Mouse (Mus musculus) embryonic facial prominence, embryonic 12.5 days (tissue): Measurements from ENCODE around the gene Glrp1. TPM values are rescaled to one million over a fixed set of nuclear protein-coding genes. Genes with fewer than 3 reads are reported as not detected.
A peak's percentile ranks its signal among the peaks of the same experiment; 100 is the strongest.

Source experiments
- ATAC-seq: fragments of 200-750 bp; cut with Nextera tagmentation; 2 replicates; pipeline ENCODE4 v1.8.0; 2017; ENCODE audit not compliant: insufficient number of reproducible peaks, insufficient read depth, low FRiP score, low TSS enrichment
- H3K27ac ChIP-seq: fragments of 300-500 bp; sonication (generic); 2 replicates; pipeline ENCODE4 v1.5.1; 2016; ENCODE audit warnings: mild to moderate bottlenecking
- H3K27me3 ChIP-seq: fragments of 300-500 bp; sonication (generic); 2 replicates; pipeline ENCODE4 v1.6.1; 2016; ENCODE audit warnings: mild to moderate bottlenecking, moderate library complexity
- H3K36me3 ChIP-seq: fragments of 300-500 bp; sonication (generic); 2 replicates; pipeline ENCODE4 v1.6.1; 2016; ENCODE audit warnings: mild to moderate bottlenecking
- H3K4me1 ChIP-seq: fragments of 300-500 bp; sonication (generic); 2 replicates; pipeline ENCODE4 v1.6.1; 2016
- H3K4me2 ChIP-seq: fragments of 300-500 bp; sonication (generic); replicated peaks from 2 replicates; pipeline ENCODE4 v1.6.1; 2016; ENCODE audit warnings: mild to moderate bottlenecking, moderate library complexity
- H3K4me3 ChIP-seq: fragments of 300-500 bp; sonication (generic); 2 replicates; pipeline ENCODE4 v1.5.1; 2016; ENCODE audit warnings: mild to moderate bottlenecking
- H3K9ac ChIP-seq: fragments of 300-500 bp; sonication (generic); 2 replicates; pipeline ENCODE4 v1.6.1; 2016; ENCODE audit warnings: mild to moderate bottlenecking, moderate library complexity
- H3K9me3 ChIP-seq: fragments of 300-500 bp; sonication (generic); 2 replicates; pipeline ENCODE4 v1.6.1; 2016; ENCODE audit warnings: mild to moderate bottlenecking, moderate library complexity
- WGBS: fragments of 180-500 bp; shearing (Covaris S2); methylation state at CpG from one replicate; pipeline ENCODE4 v1.1.7; 2016; 5-methylcytosine and 5-hydroxymethylcytosine counted together
- polyA plus RNA-seq: library from polyadenylated mRNA; unstranded; fragments of >200 nt; fragmentation: Nextera tagmentation; extraction: Ambion mirVana; gene quantifications from 2 replicates; pipeline ENCODE4 v1.2.1, GENCODE M21; 2016

Gene Glrp1
- not detected in 2 replicates for polyA plus RNA-seq

DNA sequence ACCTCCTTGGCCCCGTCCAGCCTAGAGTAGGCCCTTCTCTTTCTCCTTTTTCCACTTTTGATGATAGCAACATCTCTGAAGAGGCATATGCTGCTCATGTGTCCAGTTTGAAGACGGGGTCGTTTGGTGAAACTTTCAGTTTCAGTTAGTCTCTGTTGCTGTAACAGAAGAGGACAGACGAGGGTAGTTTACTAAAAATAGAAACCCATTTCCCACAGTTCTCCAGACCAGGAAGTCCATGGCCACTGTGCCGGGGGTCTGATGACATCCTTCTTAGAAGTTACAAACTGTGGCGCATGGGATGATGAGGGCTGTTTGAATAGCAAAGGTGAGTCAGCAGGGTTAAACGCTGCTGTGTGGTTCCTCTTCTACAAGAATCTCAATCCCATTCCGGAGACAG, at the start of gene Glrp1:
TSS of gene Glrp1 (minus strand) at position 278 of the 400 bp plus-strand sequence.
- H3K27me3 ChIP-seq = no peaks in the 10 kb centered on the region
- WGBS = 76% methylated on average over 8 of the region's 8 CpGs

DNA sequence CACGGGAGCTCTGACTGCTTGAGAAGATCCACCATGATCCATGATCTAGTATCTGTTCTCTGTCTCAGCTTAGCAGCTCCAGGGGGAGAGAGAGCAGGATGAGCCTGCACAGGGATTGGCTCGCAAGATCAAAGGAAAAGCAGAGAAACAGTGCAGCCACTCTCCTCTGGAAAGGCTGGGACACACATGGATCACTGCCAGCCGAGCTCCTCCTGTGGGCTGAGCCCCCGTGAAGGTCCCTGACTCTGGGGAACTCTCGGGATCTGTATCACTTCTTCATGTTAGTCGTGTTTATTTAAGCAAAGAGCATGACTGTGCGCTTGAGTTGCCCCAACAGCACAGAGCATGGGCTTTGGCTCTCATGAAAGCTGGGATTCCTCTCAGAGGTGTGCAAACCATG, 49.4 kb upstream of the Glrp1 start:
- no peaks in the 10 kb centered on the region for H3K27me3 ChIP-seq
- ATAC-seq = 0 out of 2 replicates have a peak, but pooled peaks have one; percentile 45
- no peak overlapping the region for H3K4me3 ChIP-seq
- no peaks in the 10 kb centered on the region for H3K36me3 ChIP-seq
- 0 out of 2 replicates have a peak, but pooled peaks cover 6% of the 10 kb centered on the region for H3K4me1 ChIP-seq
- 0 out of 2 replicates have a peak overlapping the region, but pooled peaks have one; percentile 4 for H3K4me2 ChIP-seq
- 7% methylated on average over 7 of the region's 7 CpGs for WGBS
- no peak overlapping the region for H3K9ac ChIP-seq
- H3K27ac ChIP-seq = no peak overlapping the region
- no peaks in the 10 kb centered on the region for H3K9me3 ChIP-seq

More for the DNA sequence above, at the start of gene Glrp1:
- no peak within 1 kb of the TSS for H3K27ac ChIP-seq
- no peak within 1 kb of the TSS for H3K4me2 ChIP-seq
- 0 out of 2 replicates have a peak, but pooled peaks cover 3% of the 10 kb centered on the region for H3K4me1 ChIP-seq
- no peaks in the 10 kb centered on the region for H3K36me3 ChIP-seq
- no peak for ATAC-seq
- no peak within 1 kb of the TSS for H3K4me3 ChIP-seq
- H3K9me3 ChIP-seq = no peaks in the 10 kb centered on the region
- H3K9ac ChIP-seq = no peak within 1 kb of the TSS

DNA sequence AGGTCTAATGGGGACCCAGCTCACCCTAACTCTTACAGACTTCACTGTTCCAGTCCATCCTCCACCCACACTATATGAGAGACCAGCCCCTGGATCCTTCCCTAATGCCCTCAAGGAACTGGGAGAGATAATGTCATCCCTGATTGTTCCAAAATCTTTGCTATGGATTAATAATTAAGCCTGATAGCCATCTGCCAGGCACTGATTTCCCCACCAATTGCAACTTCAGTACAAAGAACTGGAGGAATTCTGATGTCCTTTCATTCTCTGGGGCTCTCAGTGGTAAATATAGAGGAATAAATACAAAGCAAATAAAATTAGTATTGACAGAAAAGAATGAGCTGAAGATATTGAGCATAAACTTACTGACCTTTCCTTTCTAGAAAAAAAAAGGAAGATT, 48.9 kb upstream of the Glrp1 start:
- Histone ChIP-seq H3K9me3 (no peaks in the 10 kb centered on the region), H3K4me1 (peaks cover 6% of the 10 kb centered on the region; the same call in 1 of the 2 replicates), H3K27me3 (no peaks in the 10 kb centered on the region), H3K27ac (no peak overlapping the region), H3K36me3 (no peaks in the 10 kb centered on the region), H3K4me3 (no peak overlapping the region), H3K9ac (no peak overlapping the region), H3K4me2 (no peak overlapping the region)
- ATAC-seq = no peak

DNA sequence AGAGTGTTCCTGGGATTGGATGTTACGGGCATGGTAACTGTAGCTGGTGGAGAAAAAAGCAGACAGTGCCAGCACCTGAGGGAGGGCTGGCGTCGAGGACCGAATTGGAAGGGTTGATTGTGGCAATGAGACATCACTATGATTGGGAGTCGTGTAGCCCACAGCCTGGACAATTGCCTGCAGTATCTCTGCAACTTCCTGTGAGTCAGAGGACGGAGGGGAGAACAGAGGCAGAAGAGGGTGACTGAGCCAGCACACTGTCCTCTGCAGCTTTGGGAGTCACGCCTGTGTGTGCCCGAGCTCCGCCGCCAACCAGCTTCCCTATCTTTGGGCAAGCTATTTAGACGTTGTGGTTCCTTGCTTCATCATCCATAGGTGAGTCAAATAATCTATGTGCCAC, 46.5 kb upstream of the Glrp1 start:
- Histone ChIP-seq H3K9ac (no peak overlapping the region), H3K4me1 (peaks cover 9% of the 10 kb centered on the region; the same call in 1 of the 2 replicates), H3K27ac (no peak overlapping the region), H3K27me3 (no peaks in the 10 kb centered on the region), H3K36me3 (no peaks in the 10 kb centered on the region), H3K9me3 (no peaks in the 10 kb centered on the region), H3K4me3 (no peak overlapping the region), H3K4me2 (no peak overlapping the region)
- 86% methylated on average over 11 of the region's 11 CpGs for WGBS
- ATAC-seq = no peak

DNA sequence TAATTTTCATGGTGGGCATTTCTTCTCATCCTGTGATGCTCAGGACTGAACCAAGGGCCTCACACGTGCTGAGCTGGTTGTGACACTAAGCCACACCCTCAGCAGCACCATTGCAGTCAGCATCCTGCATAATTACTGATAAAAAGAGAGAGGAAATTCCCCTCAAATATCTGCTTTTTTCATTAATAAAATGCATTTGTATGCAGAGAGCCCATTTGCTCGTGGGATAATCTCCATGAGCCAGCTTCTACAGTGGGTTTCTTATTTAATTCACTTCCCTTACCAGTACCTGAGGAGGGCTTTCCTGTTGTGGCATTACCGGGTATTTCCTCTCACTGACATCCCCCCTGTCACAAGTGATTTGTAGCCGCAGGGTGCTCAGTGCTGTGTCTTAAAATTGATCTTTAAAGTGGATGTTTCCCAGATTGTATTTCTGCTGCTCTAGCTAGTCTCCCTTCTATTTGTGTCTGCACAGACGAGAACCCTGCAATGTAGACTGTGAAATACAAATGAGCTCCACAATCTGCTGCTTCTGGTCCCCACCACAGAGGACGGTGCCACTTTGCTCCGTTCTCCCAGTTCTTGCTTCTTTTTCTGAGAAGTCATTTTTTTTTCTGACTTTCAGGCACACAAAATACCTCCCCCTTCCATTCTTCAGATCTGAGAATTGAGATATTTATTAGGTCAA, 43.8 kb upstream of the Glrp1 start:
- no peak overlapping the region for H3K27ac ChIP-seq
- no peaks in the 10 kb centered on the region for H3K36me3 ChIP-seq
- H3K4me1 ChIP-seq = peaks cover 4% of the 10 kb centered on the region; the same call in 1 of the 2 replicates
- no peak overlapping the region for H3K4me3 ChIP-seq
- no peaks in the 10 kb centered on the region; the same call in 1 of the 2 replicates for H3K27me3 ChIP-seq
- WGBS = 42% methylated on average over 7 of the region's 7 CpGs
- no peak overlapping the region for H3K9ac ChIP-seq
- H3K9me3 ChIP-seq = no peaks in the 10 kb centered on the region
- ATAC-seq = no peak
- H3K4me2 ChIP-seq = no peak overlapping the region

DNA sequence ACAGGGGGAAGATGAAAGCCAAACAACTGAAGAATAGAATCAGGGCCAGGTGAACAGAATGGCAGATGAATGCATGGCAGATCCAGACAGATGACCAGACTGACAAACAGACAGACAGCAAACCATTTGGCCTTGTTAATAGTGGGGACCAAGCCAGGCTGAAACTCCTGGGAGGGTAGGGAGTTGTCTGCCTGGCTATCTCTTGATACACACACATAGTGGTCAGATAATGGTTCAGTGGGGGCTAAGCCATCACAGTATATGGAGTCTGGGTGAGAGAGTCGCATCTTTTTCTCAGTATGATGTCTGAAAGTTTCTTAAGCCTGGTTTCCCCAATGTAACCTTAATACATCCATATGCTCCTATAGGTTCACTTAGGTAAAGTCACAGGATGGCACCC, 39.4 kb upstream of the Glrp1 start:
- no peak overlapping the region for H3K4me3 ChIP-seq
- no peaks in the 10 kb centered on the region for H3K36me3 ChIP-seq
- H3K9ac ChIP-seq = no peak overlapping the region
- H3K4me2 ChIP-seq = no peak overlapping the region
- WGBS = 87% methylated on average over 1 of the region's 1 CpGs
- no peak for ATAC-seq
- no peaks in the 10 kb centered on the region; the same call in 1 of the 2 replicates for H3K27me3 ChIP-seq
- no peak overlapping the region for H3K27ac ChIP-seq
- H3K4me1 ChIP-seq = peaks cover 4% of the 10 kb centered on the region; the same call in 1 of the 2 replicates
- no peaks in the 10 kb centered on the region for H3K9me3 ChIP-seq

DNA sequence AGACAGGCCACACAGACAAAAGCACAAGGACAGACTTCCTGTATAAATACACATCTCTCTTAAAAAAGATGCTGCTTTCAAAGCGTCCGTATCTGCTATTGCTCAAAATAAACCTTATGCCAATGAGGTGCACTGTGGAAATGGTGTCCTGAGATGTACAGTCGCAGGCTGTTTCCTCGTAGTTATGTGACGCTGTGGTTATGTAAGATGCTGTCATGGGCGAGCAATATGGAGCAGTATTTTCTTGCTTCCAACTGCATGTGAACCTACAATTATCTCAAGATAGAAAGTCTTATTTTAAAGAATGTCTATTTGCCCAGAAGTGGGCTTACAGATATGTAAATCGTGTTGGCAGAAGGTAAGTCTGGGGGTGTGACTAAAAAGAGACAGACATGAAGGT, 37.3 kb upstream of the Glrp1 start:
- H3K4me3 ChIP-seq = no peak overlapping the region
- no peak for ATAC-seq
- WGBS = 85% methylated on average over 7 of the region's 7 CpGs
- H3K9ac ChIP-seq = no peak overlapping the region
- no peaks in the 10 kb centered on the region for H3K4me1 ChIP-seq
- no peak overlapping the region for H3K4me2 ChIP-seq
- no peaks in the 10 kb centered on the region; the same call in 1 of the 2 replicates for H3K27me3 ChIP-seq
- H3K9me3 ChIP-seq = no peaks in the 10 kb centered on the region
- H3K36me3 ChIP-seq = no peaks in the 10 kb centered on the region
- no peak overlapping the region for H3K27ac ChIP-seq

DNA sequence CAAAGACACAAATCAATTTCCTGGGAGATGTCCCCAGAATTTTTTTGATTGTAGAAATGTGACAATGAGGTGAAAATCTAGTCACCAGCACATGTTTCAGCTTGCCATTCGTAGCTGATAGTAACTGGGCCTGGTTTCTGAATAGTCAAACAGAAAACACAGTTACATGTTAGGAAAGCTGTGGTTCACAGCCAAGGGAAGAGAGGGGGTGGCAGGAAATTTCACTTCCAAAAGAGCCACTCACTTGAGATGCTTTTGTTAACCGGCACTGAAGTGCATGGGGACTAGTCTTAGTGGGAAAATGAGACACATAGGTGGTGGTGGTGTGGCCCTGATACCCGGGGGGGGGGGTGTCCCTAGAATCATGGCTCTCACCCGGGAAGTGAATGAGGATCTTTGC, 33.7 kb upstream of the Glrp1 start:
- no peaks in the 10 kb centered on the region for H3K27me3 ChIP-seq
- 70% methylated on average over 4 of the region's 4 CpGs for WGBS
- H3K36me3 ChIP-seq = no peaks in the 10 kb centered on the region
- H3K4me3 ChIP-seq = no peak overlapping the region
- no peaks in the 10 kb centered on the region for H3K4me1 ChIP-seq
- no peak for ATAC-seq
- H3K4me2 ChIP-seq = no peak overlapping the region
- no peak overlapping the region for H3K9ac ChIP-seq
- H3K27ac ChIP-seq = no peak overlapping the region
- H3K9me3 ChIP-seq = no peaks in the 10 kb centered on the region

DNA sequence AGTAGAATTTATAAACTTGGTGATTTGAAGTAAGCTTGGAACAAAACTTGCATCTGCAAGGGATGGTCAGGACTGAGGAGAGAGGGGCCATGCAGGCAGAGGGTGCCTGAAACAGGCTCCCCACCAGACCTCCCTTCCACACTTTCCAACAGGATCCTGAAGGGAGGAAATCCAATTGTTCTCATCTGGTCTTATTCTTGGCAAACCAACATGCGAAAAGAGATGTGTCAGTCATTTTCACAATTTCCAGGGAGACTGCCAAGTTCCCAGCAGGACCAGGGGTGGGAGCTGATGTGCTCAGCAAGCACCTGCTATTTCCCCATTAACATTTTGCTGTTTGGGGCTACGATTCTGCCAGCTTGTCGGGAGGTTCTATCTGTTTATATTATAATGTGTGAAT, 30.0 kb upstream of the Glrp1 start:
- Histone ChIP-seq H3K27ac (no peak overlapping the region), H3K9me3 (no peaks in the 10 kb centered on the region), H3K36me3 (no peaks in the 10 kb centered on the region), H3K4me3 (no peak overlapping the region), H3K4me2 (no peak overlapping the region), H3K9ac (no peak overlapping the region), H3K27me3 (no peaks in the 10 kb centered on the region), H3K4me1 (no peaks in the 10 kb centered on the region)
- ATAC-seq = no peak
- WGBS = 71% methylated on average over 3 of the region's 3 CpGs

DNA sequence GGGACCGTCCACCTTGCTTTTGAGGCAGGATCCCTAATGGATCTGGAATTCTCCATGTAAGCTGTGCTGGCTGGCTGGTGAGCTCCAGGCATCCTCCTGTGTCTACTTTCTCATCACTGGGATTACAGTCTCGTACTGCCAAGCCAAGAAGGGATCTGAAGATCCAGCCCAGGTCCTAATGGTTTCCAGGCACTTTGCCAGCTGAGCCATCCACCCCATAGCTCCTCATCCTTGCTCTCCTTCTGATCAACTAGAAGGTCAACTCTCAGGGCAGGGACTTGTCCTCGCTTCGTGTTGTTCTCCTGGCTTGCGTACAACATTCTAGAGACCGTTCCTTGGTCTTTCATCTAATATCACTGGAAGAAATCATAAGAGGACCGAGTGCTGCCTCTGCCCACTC, 29.4 kb upstream of the Glrp1 start:
- Histone ChIP-seq H3K27ac (no peak overlapping the region), H3K4me1 (no peaks in the 10 kb centered on the region), H3K36me3 (no peaks in the 10 kb centered on the region), H3K9ac (no peak overlapping the region), H3K4me3 (no peak overlapping the region), H3K9me3 (no peaks in the 10 kb centered on the region), H3K4me2 (no peak overlapping the region), H3K27me3 (no peaks in the 10 kb centered on the region)
- no peak for ATAC-seq
- WGBS = 88% methylated on average over 7 of the region's 7 CpGs

DNA sequence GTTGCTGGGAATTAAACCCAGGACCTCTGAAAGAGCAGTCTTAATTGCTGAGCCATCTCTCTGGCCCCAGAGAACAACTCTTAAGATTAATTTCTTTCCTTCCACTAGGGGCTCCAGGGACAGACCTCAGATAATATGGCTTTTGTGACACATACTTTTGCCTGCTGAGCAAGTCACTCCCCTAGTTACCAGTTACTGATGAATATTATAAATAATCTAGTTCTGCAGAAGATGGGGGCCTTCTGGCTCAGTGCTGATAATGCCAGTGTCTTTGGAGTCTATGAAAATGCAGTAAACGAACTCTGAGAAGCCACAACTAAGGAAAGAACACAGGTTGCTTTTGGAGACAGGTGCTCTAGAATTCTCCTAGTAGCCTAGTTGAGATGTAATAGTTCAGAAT, 26.4 kb upstream of the Glrp1 start:
- no peaks in the 10 kb centered on the region for H3K36me3 ChIP-seq
- H3K9me3 ChIP-seq = no peaks in the 10 kb centered on the region
- no peak overlapping the region for H3K9ac ChIP-seq
- H3K27ac ChIP-seq = no peak overlapping the region
- H3K27me3 ChIP-seq = no peaks in the 10 kb centered on the region
- no peak for ATAC-seq
- H3K4me3 ChIP-seq = no peak overlapping the region
- no peak overlapping the region for H3K4me2 ChIP-seq
- WGBS = 92% methylated on average over 1 of the region's 1 CpGs
- no peaks in the 10 kb centered on the region for H3K4me1 ChIP-seq

DNA sequence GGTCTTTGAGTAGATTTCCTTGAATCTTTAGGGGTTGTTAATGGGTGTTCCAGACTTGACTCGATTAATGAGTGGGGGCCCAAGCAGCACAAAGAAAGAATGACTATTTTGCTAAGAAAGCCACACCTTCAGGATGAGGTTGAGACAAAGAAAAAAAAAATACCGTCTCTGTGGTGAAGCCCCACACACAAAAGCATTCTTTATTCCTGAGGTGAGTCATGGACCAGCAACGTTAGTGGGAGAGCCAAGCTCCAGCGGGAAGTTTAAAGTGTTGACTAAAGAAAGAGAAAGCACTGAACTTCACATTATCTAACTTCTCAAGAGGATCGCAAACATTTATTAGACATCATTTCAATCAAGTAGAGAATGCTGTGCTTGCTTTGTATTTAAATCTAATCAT, 24.2 kb upstream of the Glrp1 start:
- H3K4me1 ChIP-seq = no peaks in the 10 kb centered on the region
- no peaks in the 10 kb centered on the region for H3K27me3 ChIP-seq
- H3K27ac ChIP-seq = no peak overlapping the region
- H3K9me3 ChIP-seq = no peaks in the 10 kb centered on the region
- no peak overlapping the region for H3K4me2 ChIP-seq
- ATAC-seq = no peak
- no peak overlapping the region for H3K9ac ChIP-seq
- no peaks in the 10 kb centered on the region for H3K36me3 ChIP-seq
- no peak overlapping the region for H3K4me3 ChIP-seq
- 70% methylated on average over 5 of the region's 5 CpGs for WGBS
